Mouse (Mus musculus) forebrain, embryonic 11.5 days (tissue): ENCODE data around the gene Prkar1a. TPM values are rescaled to one million over a fixed set of nuclear protein-coding genes. Genes with fewer than 3 reads are reported as not detected.
A peak's percentile ranks its signal among the peaks of the same experiment; 100 is the strongest.

Experiments
- ATAC-seq: fragments of 200-750 bp; cut with Nextera tagmentation; replicated peaks from 2 replicates; pipeline ENCODE4 v1.8.0; 2017; ENCODE audit warnings: moderate TSS enrichment; ENCODE audit not compliant: low FRiP score
- DNase-seq: peaks from one replicate; pipeline ENCODE4 v3.0.0-alpha.2; 2017; ENCODE audit warnings: low spot score
- H3K27ac ChIP-seq: fragments of 300-500 bp; sonication (generic); 2 replicates; pipeline ENCODE4 v1.5.1; 2014; ENCODE audit warnings: low read depth, low read length
- H3K27me3 ChIP-seq: fragments of 300-500 bp; sonication (generic); 2 replicates; pipeline ENCODE4 v1.6.1; 2014; ENCODE audit warnings: mild to moderate bottlenecking, low read length, mixed read lengths; ENCODE audit not compliant: control insufficient read depth, insufficient read depth
- H3K36me3 ChIP-seq: fragments of 300-500 bp; sonication (generic); 2 replicates; pipeline ENCODE4 v1.6.1; 2014; ENCODE audit warnings: mild to moderate bottlenecking, low read length, moderate library complexity, mixed read lengths; ENCODE audit not compliant: control insufficient read depth, insufficient read depth
- H3K4me1 ChIP-seq: fragments of 300-500 bp; sonication (generic); replicated peaks from 2 replicates; pipeline ENCODE4 v1.6.1; 2014; ENCODE audit warnings: low read length, mixed read lengths; ENCODE audit not compliant: control insufficient read depth, insufficient read depth
- H3K4me2 ChIP-seq: fragments of 300-500 bp; sonication (generic); 2 replicates; pipeline ENCODE4 v1.6.1; 2014; ENCODE audit warnings: low read depth, mild to moderate bottlenecking, low read length, moderate library complexity, mixed read lengths; ENCODE audit not compliant: severe bottlenecking
- H3K4me3 ChIP-seq: fragments of 300-500 bp; sonication (generic); 2 replicates; pipeline ENCODE4 v1.5.1; 2014; ENCODE audit warnings: low read depth, low read length
- H3K9ac ChIP-seq: fragments of 300-500 bp; sonication (generic); 2 replicates; pipeline ENCODE4 v1.6.1; 2014; ENCODE audit warnings: low read length
- H3K9me3 ChIP-seq: fragments of 300-500 bp; sonication (generic); 2 replicates; pipeline ENCODE4 v1.6.1; 2016; ENCODE audit warnings: low read length, mixed read lengths; ENCODE audit not compliant: control insufficient read depth
- WGBS: fragments of 180-500 bp; shearing (Covaris S2); extraction: QIAGEN DNeasy Blood & Tissue Kit; methylation state at CpG from one replicate; pipeline ENCODE4 v1.1.7; 2014; 5-methylcytosine and 5-hydroxymethylcytosine counted together
- polyA plus RNA-seq: library from polyadenylated mRNA; unstranded; fragments of >200 nt; fragmentation: Nextera tagmentation; extraction: Ambion mirVana; gene quantifications from 2 replicates; pipeline ENCODE4 v1.2.1, GENCODE M21; 2014

Gene Prkar1a
- polyA plus RNA-seq, 1 experiment from 2014 or later, result 367 TPM

DNA sequence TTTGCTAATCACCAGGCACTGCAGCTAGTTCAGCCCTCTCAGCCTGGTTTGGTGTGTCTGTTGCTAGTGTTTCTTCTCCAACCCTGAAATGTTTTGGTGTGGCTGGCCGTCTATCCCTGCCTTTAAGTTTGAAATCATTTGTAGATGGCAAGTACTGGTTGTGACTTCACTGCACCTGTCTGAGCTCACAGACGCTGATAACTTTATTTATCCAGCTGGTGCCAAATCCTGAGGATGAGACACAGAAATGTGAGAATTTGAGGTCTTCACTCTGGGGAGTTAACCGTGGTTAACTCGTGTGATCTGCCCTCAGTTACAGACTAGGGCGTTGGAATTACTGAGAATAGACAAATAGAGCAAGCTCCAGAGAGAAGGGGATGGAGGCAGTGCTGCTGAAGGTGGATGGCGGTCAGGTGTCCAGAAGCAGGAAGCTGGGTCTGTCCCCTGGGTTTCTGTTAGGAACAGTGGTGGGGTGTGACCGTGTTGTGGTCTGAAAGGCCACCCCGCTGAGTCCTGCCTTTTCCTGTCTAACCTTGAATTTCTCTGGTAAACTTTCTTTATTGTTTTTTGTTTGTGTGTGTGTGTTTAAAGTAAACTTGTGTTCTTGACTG, 19.0 kb downstream of the Prkar1a start:
- H3K36me3 ChIP-seq, result peaks cover 6% of the 10 kb centered on the region; the same call in 1 of the 2 replicates
- 90% methylated on average over 8 of the region's 8 CpGs for WGBS
- H3K9me3 ChIP-seq, result no peaks in the 10 kb centered on the region
- ATAC-seq, result no peak
- H3K4me2 ChIP-seq, result no peak overlapping the region
- no peak overlapping the region for H3K27ac ChIP-seq
- no peaks in the 10 kb centered on the region for H3K27me3 ChIP-seq
- no peak overlapping the region for H3K4me3 ChIP-seq
- H3K9ac ChIP-seq, result no peak overlapping the region
- H3K4me1 ChIP-seq, result no peaks in the 10 kb centered on the region
- DNase-seq, result no peak

DNA sequence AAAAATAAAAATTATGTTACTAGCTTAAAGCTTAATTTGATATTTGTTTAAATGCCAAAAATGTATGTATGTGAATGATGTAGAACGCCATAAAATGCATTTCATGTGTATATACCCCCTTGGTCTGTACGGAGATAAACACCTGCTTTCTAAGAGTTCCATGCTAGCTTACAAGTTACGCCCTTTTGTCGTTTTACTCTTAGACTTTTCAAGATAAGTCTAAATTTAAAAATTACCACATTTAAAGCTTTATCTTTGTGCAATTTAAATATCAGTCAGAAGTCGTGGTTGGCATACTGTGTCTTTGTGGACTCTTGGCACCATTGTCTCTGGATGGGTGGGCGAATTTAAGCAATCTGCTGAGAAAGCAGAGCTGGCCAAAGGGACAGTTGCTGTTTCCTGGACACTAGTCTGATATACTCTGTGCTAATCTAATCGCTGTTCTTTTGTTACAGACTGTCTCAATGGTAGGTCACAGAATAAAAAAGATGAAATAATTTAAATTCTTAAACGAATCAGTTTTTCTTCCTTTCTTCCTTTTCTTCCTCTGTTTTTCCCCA, 20.0 kb downstream of the Prkar1a start:
- Histone ChIP-seq H3K4me3 (no peak overlapping the region), H3K4me2 (no peak overlapping the region), H3K9ac (no peak overlapping the region), H3K4me1 (no peaks in the 10 kb centered on the region), H3K9me3 (no peaks in the 10 kb centered on the region), H3K27me3 (no peaks in the 10 kb centered on the region), H3K36me3 (peaks cover 4% of the 10 kb centered on the region; the same call in 1 of the 2 replicates), H3K27ac (no peak overlapping the region)
- no peak for ATAC-seq
- 89% methylated on average over 8 of the region's 8 CpGs for WGBS
- DNase-seq, result no peak

DNA sequence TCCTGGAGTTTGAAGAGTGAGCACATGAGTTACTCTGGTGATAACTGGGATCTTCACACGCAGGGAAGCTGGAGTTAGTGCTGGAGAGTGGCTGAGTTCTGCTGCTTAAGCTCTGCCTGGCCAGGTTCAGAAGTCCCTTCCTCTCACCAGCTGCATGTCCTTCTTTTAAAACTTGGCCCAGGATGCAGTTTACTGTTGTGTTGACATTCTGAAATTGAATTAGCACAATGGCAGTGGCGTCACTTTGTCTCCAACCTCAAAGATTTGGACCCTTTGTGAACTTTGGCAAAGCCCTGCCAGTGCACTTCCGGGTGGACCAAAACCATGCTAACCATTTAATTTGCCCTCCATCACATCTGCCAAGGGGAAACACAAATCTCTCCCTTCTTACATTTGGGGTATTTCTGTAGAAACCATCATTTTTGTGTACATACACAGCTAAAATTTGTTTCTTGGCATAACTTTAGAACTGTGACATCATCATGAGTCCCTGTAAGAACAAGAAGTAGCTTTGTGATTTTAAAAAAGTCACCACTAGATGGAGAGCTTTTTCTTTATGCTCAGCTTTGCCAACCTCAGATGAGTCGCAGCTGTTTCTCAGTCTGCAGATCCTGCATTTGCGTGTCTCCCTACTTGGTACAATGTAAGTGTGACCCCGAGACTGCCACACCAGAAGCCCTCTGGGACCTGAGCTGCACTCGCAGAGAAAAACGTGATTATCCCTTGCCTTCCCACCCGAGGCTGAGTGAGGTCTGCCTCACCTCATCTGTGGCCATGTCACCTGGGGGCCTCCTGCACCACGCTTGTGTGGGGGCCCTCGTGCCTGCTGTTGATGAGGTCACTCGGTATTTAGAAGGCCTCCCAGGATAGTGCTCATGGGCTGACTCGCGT, 21.1 kb downstream of the Prkar1a start:
- peaks cover 4% of the 10 kb centered on the region; the same call in 1 of the 2 replicates for H3K36me3 ChIP-seq
- no peak overlapping the region for H3K9ac ChIP-seq
- no peaks in the 10 kb centered on the region for H3K4me1 ChIP-seq
- H3K27me3 ChIP-seq, result no peaks in the 10 kb centered on the region
- no peak overlapping the region for H3K4me2 ChIP-seq
- ATAC-seq (peak; percentile 19; the same call in 1 of the 2 replicates), DNase-seq (no peak)
- no peaks in the 10 kb centered on the region for H3K9me3 ChIP-seq
- no peak overlapping the region for H3K27ac ChIP-seq
- WGBS, result 65% methylated on average over 14 of the region's 14 CpGs
- no peak overlapping the region for H3K4me3 ChIP-seq

DNA sequence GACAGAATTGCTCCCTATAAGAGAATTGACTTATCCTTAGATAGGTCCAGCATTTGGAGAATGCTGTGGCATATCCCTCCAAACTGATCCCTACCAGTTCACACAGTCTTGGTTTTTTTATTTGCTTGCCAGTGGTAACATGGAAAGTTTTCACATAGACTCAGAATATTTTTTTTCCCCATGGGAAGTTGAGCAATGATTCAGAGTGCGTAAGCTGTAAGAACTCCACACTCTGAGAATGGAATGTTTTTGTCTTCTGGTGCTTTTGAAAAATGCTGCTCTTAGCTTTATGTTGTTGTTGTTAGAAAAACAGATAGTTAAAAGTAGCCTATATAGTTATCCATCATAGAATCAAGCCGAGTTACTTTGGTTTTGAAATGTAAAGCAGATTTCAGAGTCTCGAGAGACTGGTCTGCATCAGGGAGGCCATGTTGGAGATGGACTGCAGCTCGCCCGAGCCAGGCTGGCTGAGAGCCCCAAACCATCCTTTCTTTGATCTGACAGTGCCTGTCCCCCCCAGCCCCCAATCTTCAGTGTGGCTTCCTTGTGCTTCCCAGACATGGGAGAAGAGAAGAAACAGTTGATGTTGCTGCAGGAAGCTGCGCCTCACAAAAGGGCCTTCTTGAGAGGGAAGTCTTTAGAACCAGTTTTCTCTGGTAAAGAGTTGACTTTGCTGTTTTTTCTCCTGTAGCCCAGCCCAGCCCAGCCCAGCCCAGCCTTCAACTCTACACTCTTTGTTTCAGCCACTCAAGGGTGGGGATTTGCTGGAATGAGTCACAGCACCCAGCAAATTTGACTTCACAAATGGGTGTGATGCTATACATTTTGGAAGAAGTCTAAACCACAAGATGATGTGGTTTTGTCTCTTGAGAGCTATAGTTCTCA, 22.2 kb downstream of the Prkar1a start:
- DNase-seq (no peak), ATAC-seq (no peak)
- Histone ChIP-seq H3K9me3 (no peaks in the 10 kb centered on the region), H3K4me3 (no peak overlapping the region), H3K27ac (no peak overlapping the region), H3K27me3 (no peaks in the 10 kb centered on the region), H3K4me2 (no peak overlapping the region), H3K4me1 (no peaks in the 10 kb centered on the region), H3K36me3 (peaks cover 2% of the 10 kb centered on the region; the same call in 1 of the 2 replicates), H3K9ac (no peak overlapping the region)
- 88% methylated on average over 6 of the region's 6 CpGs for WGBS

GRCm38 (mm10) chr11:109672021-109672324, 22.8 kb downstream of the Prkar1a start:
- no peaks in the 10 kb centered on the region for H3K4me1 ChIP-seq
- no peak for DNase-seq
- no peak overlapping the region for H3K9ac ChIP-seq
- peaks cover 2% of the 10 kb centered on the region; the same call in 1 of the 2 replicates for H3K36me3 ChIP-seq
- no peak overlapping the region for H3K4me2 ChIP-seq
- no peak overlapping the region for H3K4me3 ChIP-seq
- no peaks in the 10 kb centered on the region for H3K27me3 ChIP-seq
- ATAC-seq, result no peak
- 82% methylated on average over 5 of the region's 5 CpGs for WGBS
- no peaks in the 10 kb centered on the region for H3K9me3 ChIP-seq
- no peak overlapping the region for H3K27ac ChIP-seq

- ATAC-seq, result no peak
- Histone ChIP-seq H3K27me3 (no peaks in the 10 kb centered on the region), H3K4me2 (no peak overlapping the region), H3K9ac (no peak overlapping the region), H3K4me3 (no peak overlapping the region), H3K27ac (no peak overlapping the region), H3K4me1 (no peaks in the 10 kb centered on the region), H3K36me3 (peaks cover under 1% of the 10 kb centered on the region; the same call in 1 of the 2 replicates), H3K9me3 (no peaks in the 10 kb centered on the region)
- 86% methylated on average over 8 of the region's 8 CpGs for WGBS
- DNase-seq, result no peak
Measured at GRCm38 (mm10) chr11:109672396-109672795, 23.2 kb downstream of the Prkar1a start.

GRCm38 (mm10) chr11:109672881-109673739, 23.9 kb downstream of the Prkar1a start:
- ATAC-seq, result no peak
- no peak overlapping the region for H3K4me2 ChIP-seq
- WGBS, result 82% methylated on average over 21 of the region's 21 CpGs

More at GRCm38 (mm10) chr11:109672881-109673739, 23.9 kb downstream of the Prkar1a start:
- Histone ChIP-seq H3K9me3 (no peaks in the 10 kb centered on the region), H3K4me1 (no peaks in the 10 kb centered on the region), H3K36me3 (no peaks in the 10 kb centered on the region; the same call in 1 of the 2 replicates), H3K4me3 (no peak overlapping the region), H3K27ac (no peak overlapping the region), H3K27me3 (no peaks in the 10 kb centered on the region), H3K9ac (no peak overlapping the region)
- DNase-seq, result no peak
